Mouse (Mus musculus): ENCODE results near the gene Fam214b.

DNA sequence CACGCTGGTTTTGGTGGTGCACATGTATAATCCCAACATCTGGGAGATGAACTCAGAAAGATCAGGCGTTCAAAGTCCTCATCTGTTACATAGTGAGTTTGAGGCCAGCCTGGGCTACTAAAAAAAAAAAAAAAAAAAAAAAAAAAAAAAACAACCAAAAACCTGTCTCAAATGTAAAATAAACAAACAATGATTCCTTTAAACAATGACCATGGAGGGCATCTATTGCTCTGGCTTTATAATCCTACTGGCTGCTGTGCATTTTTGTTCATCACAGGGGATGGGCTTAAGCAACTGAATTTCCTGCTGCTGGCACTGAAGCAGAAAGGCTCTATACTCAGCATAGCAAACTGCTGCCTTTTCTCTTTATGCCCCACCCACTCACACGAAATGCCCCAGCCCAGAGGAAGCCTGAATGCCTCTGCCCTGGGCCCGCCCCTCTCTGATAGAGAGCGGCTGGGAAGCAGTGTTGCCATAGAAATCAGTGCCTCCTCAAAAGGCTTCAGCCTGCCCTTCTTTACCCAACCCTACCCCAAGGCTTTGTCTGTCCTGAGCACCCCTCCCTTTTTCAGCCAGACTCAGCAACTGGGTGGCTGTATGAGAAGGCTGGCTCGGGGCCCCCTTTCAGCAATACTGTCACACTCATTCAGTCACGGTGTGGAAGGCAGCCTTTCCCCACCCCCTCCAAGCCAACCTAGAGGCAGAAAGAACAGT, 2.2 kb downstream of the Fam214b start:
- no peak for TF ChIP-seq EP300 (IDR thresholded peaks at IDR 0.05; ENCODE audit: low read depth)
- no peak for TF ChIP-seq CTCF (IDR thresholded peaks at IDR 0.05; ENCODE audit: low read depth)
